Mouse (Mus musculus) 3T3-L1 (cell line): ENCODE measurements at regions not wholly inside any gene's neighbourhood (a gene's known extent, or its start where the extent isn't known, plus 50 kb on each side); places are given as distances from the start of the nearest gene placed in this dataset.
"Not testable (repeated sequence)": the region's sequence is repeated elsewhere in the genome, so short reads cannot be mapped to it uniquely, and the experiment has no call there.

ENCODE experiments used
- DNase-seq: peaks from one replicate; pipeline ENCODE4 v3.0.0-alpha.2; 2015; ENCODE audit warnings: low read depth, low spot score

GRCm38 (mm10) chr4:3497392-3497791 is 312.2 kb upstream of the Vmn1r3 start:
- not testable (repeated sequence) for DNase-seq

GRCm38 (mm10) chr4:3495987-3496386 is 310.8 kb upstream of the Vmn1r3 start:
- not testable (repeated sequence) for DNase-seq

- not testable (repeated sequence) for DNase-seq
These were observed 309.0 kb upstream of the Vmn1r3 start for GRCm38 (mm10) chr4:3494123-3494681.

- DNase-seq = not testable (repeated sequence)
These were observed 305.7 kb upstream of the Vmn1r3 start for GRCm38 (mm10) chr4:3490901-3491300.

- DNase-seq = no peak
These were observed 296.9 kb upstream of the Vmn1r3 start for GRCm38 (mm10) chr4:3482092-3482491.

GRCm38 (mm10) chr4:3456773-3457172 is 271.6 kb upstream of the Vmn1r3 start:
- DNase-seq = no peak

- DNase-seq = not testable (repeated sequence)
These were observed 252.2 kb upstream of the Vmn1r3 start for GRCm38 (mm10) chr4:3437380-3437779.

- no peak for DNase-seq
These were observed 242.8 kb upstream of the Vmn1r3 start for GRCm38 (mm10) chr4:3427968-3428367.

GRCm38 (mm10) chr4:3419920-3420499 is 234.9 kb upstream of the Vmn1r3 start:
- DNase-seq = peak; percentile 77

GRCm38 (mm10) chr4:3416670-3417069 is 231.5 kb upstream of the Vmn1r3 start:
- peak; percentile 3 for DNase-seq

- DNase-seq = not testable (repeated sequence)
These were observed 229.4 kb upstream of the Vmn1r3 start for GRCm38 (mm10) chr4:3414442-3415022.

- no peak for DNase-seq
These were observed 228.6 kb upstream of the Vmn1r3 start for GRCm38 (mm10) chr4:3413493-3414441.

- not testable (repeated sequence) for DNase-seq
These were observed 227.2 kb upstream of the Vmn1r3 start for GRCm38 (mm10) chr4:3412323-3412722.

GRCm38 (mm10) chr4:3402856-3403255 is 217.7 kb upstream of the Vmn1r3 start:
- not testable (repeated sequence) for DNase-seq

GRCm38 (mm10) chr4:3401766-3402165 is 216.6 kb upstream of the Vmn1r3 start:
- not testable (repeated sequence) for DNase-seq

GRCm38 (mm10) chr4:3391579-3391978 is 206.4 kb upstream of the Vmn1r3 start:
- not testable (repeated sequence) for DNase-seq

GRCm38 (mm10) chr4:3373027-3373763 is 188.0 kb upstream of the Vmn1r3 start:
- DNase-seq = not testable (repeated sequence)

- not testable (repeated sequence) for DNase-seq
These were observed 182.9 kb upstream of the Vmn1r3 start for GRCm38 (mm10) chr4:3368021-3368420.

- DNase-seq = not testable (repeated sequence)
These were observed 158.3 kb upstream of the Vmn1r3 start for GRCm38 (mm10) chr4:3343443-3343842.

- not testable (repeated sequence) for DNase-seq
These were observed 157.5 kb upstream of the Vmn1r3 start for GRCm38 (mm10) chr4:3342696-3343095.

- not testable (repeated sequence) for DNase-seq
These were observed 157.0 kb upstream of the Vmn1r3 start for GRCm38 (mm10) chr4:3342165-3342564.
